Comparison of ENCODE assay signal across 10 mouse cellular contexts in genomic region chr17:85687421-85688235, GRCm38 (mm10). TPM values are rescaled to one million over a fixed set of nuclear protein-coding genes. Genes with fewer than 3 reads are reported as not detected.
DNase-seq lines count a peak whose midpoint lies in the region; ATAC-seq and TF ChIP-seq lines count a peak whose summit lies in the region.
"Had no signal": no experiment of that assay in that cellular context is flagged by ENCODE, and none has a peak within 500 bp of the region (broad histone marks: within the 10 kb centered on the region; RNA-seq: fewer than 3 reads in every experiment).

No protein-coding gene starts in this region.

- no peaks in the 10 kb centered on the region for H3K9me3 ChIP-seq in heart, embryonic 13.5 days
- H3K9me3 ChIP-seq in liver, embryonic 11.5 days (ENCODE audit: control insufficient read depth, low read length): no peaks in the 10 kb centered on the region
- no peaks in the 10 kb centered on the region for H3K9me3 ChIP-seq in stomach, embryonic 16.5 days (replicated peaks; ENCODE audit: control insufficient read depth, low read length)

- peak overlapping the region; percentile 89 for H3K4me2 ChIP-seq in heart, embryonic 13.5 days
- H3K4me2 ChIP-seq in liver, embryonic 11.5 days: peak overlapping the region; percentile 59
- H3K4me2 ChIP-seq in stomach, embryonic 16.5 days (ENCODE audit: low read depth, low read length): peak overlapping the region; percentile 80

- no peak for TF ChIP-seq CTCF in heart, adult 2 months (IDR thresholded peaks at IDR 0.05)

- H3K27ac ChIP-seq in heart, adult 2 months: no peak overlapping the region
- no peak overlapping the region for H3K27ac ChIP-seq in heart, embryonic 13.5 days (replicated peaks)
- H3K27ac ChIP-seq in liver, embryonic 11.5 days (ENCODE audit: low read depth, low read length): no peak overlapping the region
- H3K27ac ChIP-seq in stomach, embryonic 16.5 days (ENCODE audit: low read length): peak overlapping the region; percentile 57; the same call in 1 of the 2 replicates

- 2% methylated on average over 107 of the region's 109 CpGs for WGBS in heart, adult 2 months
- under 1% methylated on average over 76 of the region's 109 CpGs for WGBS in heart, embryonic 13.5 days
- WGBS in liver, embryonic 11.5 days: 1% methylated on average over 102 of the region's 109 CpGs
- WGBS in stomach, embryonic 16.5 days: 1% methylated on average over 88 of the region's 109 CpGs

- intact Hi-C loops in heart, adult 2 months (cut with DNase I): no loop called here

- H3K27me3 ChIP-seq in heart, adult 2 months (ENCODE audit: control insufficient read depth, insufficient read depth, low read length): peaks cover 44% of the 10 kb centered on the region
- H3K27me3 ChIP-seq in heart, embryonic 13.5 days (replicated peaks): peaks cover 100% of the 10 kb centered on the region
- peaks cover 99% of the 10 kb centered on the region for H3K27me3 ChIP-seq in liver, embryonic 11.5 days (replicated peaks; ENCODE audit: control insufficient read depth, insufficient read depth, low read length)
- peaks cover 84% of the 10 kb centered on the region for H3K27me3 ChIP-seq in stomach, embryonic 16.5 days (ENCODE audit: control insufficient read depth, insufficient read depth, low read length)
- H3K27me3 ChIP-seq: CH12.LX had no signal

- no peaks in the 10 kb centered on the region for H3K79me2 ChIP-seq in heart, adult 2 months (replicated peaks; ENCODE audit: control insufficient read depth, insufficient read depth, low read length)

- H3K36me3 ChIP-seq in heart, adult 2 months (ENCODE audit: control insufficient read depth, insufficient read depth, low read length): no peaks in the 10 kb centered on the region
- H3K36me3 ChIP-seq in heart, embryonic 13.5 days: no peaks in the 10 kb centered on the region
- H3K36me3 ChIP-seq in liver, embryonic 11.5 days (ENCODE audit: control insufficient read depth, insufficient read depth, low read length): no peaks in the 10 kb centered on the region
- no peaks in the 10 kb centered on the region for H3K36me3 ChIP-seq in stomach, embryonic 16.5 days (ENCODE audit: control insufficient read depth, insufficient read depth, low read length)

- no peak overlapping the region for H3K9ac ChIP-seq in heart, adult 2 months (ENCODE audit: low read depth, low read length)
- peak overlapping the region; percentile 67 for H3K9ac ChIP-seq in heart, embryonic 13.5 days
- H3K9ac ChIP-seq in liver, embryonic 11.5 days (ENCODE audit: low read depth, low read length): no peak overlapping the region; the same call in 1 of the 2 replicates
- peak overlapping the region; percentile 49 for H3K9ac ChIP-seq in stomach, embryonic 16.5 days (ENCODE audit: low read length)

- DNase-seq in heart, adult 2 months: peak in 1 of 2 experiments; percentile 22
- DNase-seq in heart, adult 9 months (ENCODE audit: low spot score in 2 of 2): no peak
- DNase-seq in adrenal gland, postnatal 25 days: peak; percentile 60
- DNase-seq in liver, embryonic 11.5 days (ENCODE audit: low spot score): peak; percentile 52
- DNase-seq in urinary bladder, postnatal 4 days (ENCODE audit: low spot score in 2 of 2): no peak
- no peak for DNase-seq in cerebellum, adult 11-12 months

- TF ChIP-seq EP300 in heart, adult 2 months (IDR thresholded peaks at IDR 0.05; ENCODE audit: insufficient read depth, low read depth, low read length): no peak

- no peak for TF ChIP-seq POLR2A in heart, adult 2 months (IDR thresholded peaks at IDR 0.05; ENCODE audit: insufficient read depth, low read depth, low read length)

- H3K4me3 ChIP-seq in heart, adult 2 months: peak overlapping the region; percentile 43
- H3K4me3 ChIP-seq in heart, embryonic 13.5 days: peak overlapping the region; percentile 58
- peak overlapping the region; percentile 47 for H3K4me3 ChIP-seq in liver, embryonic 11.5 days (ENCODE audit: low read depth, low read length)
- H3K4me3 ChIP-seq in stomach, embryonic 16.5 days (replicated peaks; ENCODE audit: low read length): peak overlapping the region; percentile 58

- no peaks in the 10 kb centered on the region for H3K4me1 ChIP-seq in heart, adult 2 months (ENCODE audit: control insufficient read depth, insufficient read depth, low read length)
- H3K4me1 ChIP-seq in heart, embryonic 13.5 days: peaks cover 37% of the 10 kb centered on the region
- peaks cover 5% of the 10 kb centered on the region for H3K4me1 ChIP-seq in liver, embryonic 11.5 days (replicated peaks; ENCODE audit: control insufficient read depth, insufficient read depth, low read length)
- peaks cover 12% of the 10 kb centered on the region for H3K4me1 ChIP-seq in stomach, embryonic 16.5 days (ENCODE audit: control insufficient read depth, insufficient read depth, low read length)

- ATAC-seq in heart, embryonic 13.5 days (ENCODE audit: extremely low read depth, insufficient number of reproducible peaks, low FRiP score, low TSS enrichment): no peak
- ATAC-seq in liver, embryonic 11.5 days (replicated peaks; ENCODE audit: low FRiP score): peak; percentile 30
- no peak for ATAC-seq in stomach, embryonic 16.5 days (ENCODE audit: insufficient read depth, low FRiP score)

RNA-seq across cellular contexts. Expression of gene Six2, which starts 0.4 kb away (rescaled TPM):
- total RNA-seq in heart, adult 2 months (2021): under 1 TPM in 1 of 2 experiments, not detected in 1; 0.43 TPM
- polyA plus RNA-seq in heart, adult 2 months (2012; rRNA removed): 0.18 and 0.35 TPM in 2 replicates
- total RNA-seq in adrenal gland, postnatal 25 days (2021): not detected in 2 replicates
- polyA plus RNA-seq in heart, embryonic 13.5 days (2015; fragmentation: Nextera tagmentation; extraction: Ambion mirVana): 0.27 and 0.39 TPM in 2 replicates
- 0.69 and 1.0 TPM in 2 replicates for polyA plus RNA-seq in liver, embryonic 11.5 days (2014; fragmentation: Nextera tagmentation; extraction: Ambion mirVana)
- 2.6 and 3.4 TPM in 2 replicates for polyA plus RNA-seq in stomach, embryonic 16.5 days (2015; fragmentation: Nextera tagmentation; extraction: Ambion mirVana)
- total RNA-seq: hematopoietic stem cell, adult 5-6 weeks had no signal

Comparison
In these comparisons a context has a peak if more than half of its experiments do, and no peak if none do; other contexts are left out.
1. H3K9ac ChIP-seq: peak in heart, embryonic 13.5 days (single experiment) and stomach, embryonic 16.5 days (single experiment); none in heart, adult 2 months (single experiment) and liver, embryonic 11.5 days (single experiment).
2. DNase-seq: peak in adrenal gland, postnatal 25 days (single experiment) and liver, embryonic 11.5 days (single experiment); none in heart, adult 9 months (0 of 2), urinary bladder, postnatal 4 days (0 of 2) and cerebellum, adult 11-12 months (single experiment).
3. Peak in every context shown above with its lines, with median percentiles within 50 percentile points of each other: H3K4me3 ChIP-seq and H3K4me2 ChIP-seq.